Mouse (Mus musculus) mouse embryonic stem cell (cell line): ENCODE data around the gene Metrnl.

Experiments used
- in situ Hi-C, 2 experiments: fragments of 300-500 bp; cut with MboI; formaldehyde crosslinking; loops; 1 replicate in 1 of 2; 3 replicates in 1 of 2; pipeline ENCODE4 v1.14.3; 2019 to 2020; ENCODE audit warnings: low sequenced_read_pairs in 2 of 2, low pct_unique_long_range_greater_than_20kb in 1 of 2, mixed read lengths in 1 of 2; ENCODE audit not compliant: unreplicated experiment in 1 of 2

Metrnl gene

GRCm38 (mm10) chr11:121714745-121715485 lies 13.6 kb downstream of the Metrnl start:
- in situ Hi-C loops: no loop called here

GRCm38 (mm10) chr11:121717724-121718123 lies 16.4 kb downstream of the Metrnl start:
- in situ Hi-C loops: no loop called here

- in situ Hi-C loops: no loop called here
Measured at GRCm38 (mm10) chr11:121720752-121721151, 19.4 kb downstream of the Metrnl start.

GRCm38 (mm10) chr11:121722434-121722833 lies 21.1 kb downstream of the Metrnl start:
- in situ Hi-C loops: no loop called here

- in situ Hi-C loops: no loop called here
Measured at GRCm38 (mm10) chr11:121726625-121727024, 25.3 kb downstream of the Metrnl start.

- in situ Hi-C loops: no loop called here
Measured at GRCm38 (mm10) chr11:121734184-121734583, 32.8 kb downstream of the Metrnl start.

GRCm38 (mm10) chr11:121734892-121735291 lies 33.5 kb downstream of the Metrnl start:
- in situ Hi-C loops: no loop called here

GRCm38 (mm10) chr11:121738616-121739015 lies 37.3 kb downstream of the Metrnl start:
- in situ Hi-C loops: no loop called here

- in situ Hi-C loops: no loop called here
Measured at GRCm38 (mm10) chr11:121740906-121741305, 39.6 kb downstream of the Metrnl start.

GRCm38 (mm10) chr11:121741433-121741832 lies 40.1 kb downstream of the Metrnl start:
- in situ Hi-C loops: no loop called here

- in situ Hi-C loops: no loop called here
Measured at GRCm38 (mm10) chr11:121743113-121743512, 41.8 kb downstream of the Metrnl start.

- in situ Hi-C loops: no loop called here
Measured at GRCm38 (mm10) chr11:121743915-121744628, 42.7 kb downstream of the Metrnl start.

- in situ Hi-C loops: no loop called here
Measured at GRCm38 (mm10) chr11:121746941-121747494, 45.7 kb downstream of the Metrnl start.

- in situ Hi-C loops: no loop called here
Measured at GRCm38 (mm10) chr11:121748003-121748684, 46.8 kb downstream of the Metrnl start.
